Mouse (Mus musculus) R1 (cell line): ENCODE measurements around the gene Tmem150a.

Source experiments
- DNase-seq: peaks from one replicate; pipeline ENCODE4 v3.0.0-alpha.2; 2018; ENCODE audit warnings: low read depth, low spot score

The Tmem150a gene

DNA sequence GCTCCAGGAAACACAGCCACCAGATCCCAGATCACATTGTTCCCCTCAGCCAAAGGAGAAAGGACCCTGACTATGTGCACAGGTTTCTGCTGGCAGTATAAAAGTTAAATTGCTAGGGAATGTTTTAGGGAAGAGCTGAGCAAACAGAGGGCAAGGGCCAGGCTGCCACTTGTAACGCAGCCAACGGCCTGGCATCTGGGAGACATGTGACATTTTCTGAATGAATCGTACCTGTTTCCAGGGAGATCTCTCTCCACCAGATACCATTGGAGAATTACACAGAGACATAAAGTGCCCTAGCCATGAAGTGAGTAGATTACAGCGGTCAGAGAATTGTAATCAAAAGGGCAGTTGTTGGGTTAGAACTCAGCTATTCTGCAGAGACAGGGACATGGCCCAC, 17.9 kb downstream of the Tmem150a start:
- DNase-seq, result no peak

DNA sequence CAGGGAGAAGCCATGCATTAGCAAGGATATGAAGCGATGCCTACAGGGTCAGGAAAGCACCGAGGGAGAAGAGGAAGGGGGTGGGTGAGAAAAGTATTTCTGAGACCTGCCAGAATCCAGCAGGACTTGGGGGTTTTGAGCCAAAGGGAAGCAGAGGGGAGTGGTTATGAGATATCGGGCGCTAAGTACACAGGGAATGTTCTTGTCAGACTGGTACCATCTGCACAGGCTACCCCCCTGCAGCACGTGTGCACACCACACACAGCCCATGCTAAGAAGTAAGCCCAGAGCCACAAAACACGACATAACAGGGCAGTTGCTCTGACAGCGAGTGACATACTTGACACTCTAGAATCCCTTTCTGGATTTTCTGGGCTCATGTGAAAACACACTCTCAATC, 19.0 kb downstream of the Tmem150a start:
- no peak for DNase-seq

DNA sequence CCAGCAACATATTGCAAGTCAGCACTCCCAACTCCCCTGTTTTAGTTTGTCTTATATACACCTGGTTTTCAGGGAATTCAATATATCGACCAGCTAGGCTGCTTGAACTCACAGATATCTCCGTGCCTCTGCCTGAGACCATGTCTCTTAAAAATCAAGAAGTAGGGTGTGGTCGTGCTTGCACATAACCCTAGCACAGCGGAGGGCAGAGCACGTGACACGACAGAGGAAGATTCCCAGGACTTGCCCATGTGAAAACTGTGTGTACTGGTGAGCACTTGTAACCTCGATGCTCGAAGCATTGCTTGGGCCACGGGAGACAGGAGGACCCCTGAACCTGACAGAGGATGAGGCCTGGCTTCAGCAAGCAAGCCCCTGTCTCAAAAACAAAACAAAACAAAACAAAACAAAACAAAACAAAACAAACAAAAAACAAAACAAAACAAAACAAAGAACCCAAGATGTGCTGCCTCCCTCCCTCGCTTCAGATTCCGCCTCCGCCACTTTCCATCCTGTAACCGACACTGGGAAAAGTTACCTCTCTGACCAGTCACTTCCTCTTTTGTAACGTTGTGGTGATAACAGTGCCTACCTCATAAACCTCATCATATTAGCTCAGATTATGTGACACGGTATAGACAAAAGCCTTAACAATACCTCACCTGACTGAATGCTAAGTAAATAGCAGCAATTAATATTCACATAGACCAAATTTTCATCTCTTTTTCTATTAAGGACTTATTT, 19.7 kb downstream of the Tmem150a start:
- DNase-seq, result peak; percentile 36

- no peak for DNase-seq
These were observed 23.4 kb downstream of the Tmem150a start for GRCm38 (mm10) chr6:72378510-72379234.

DNA sequence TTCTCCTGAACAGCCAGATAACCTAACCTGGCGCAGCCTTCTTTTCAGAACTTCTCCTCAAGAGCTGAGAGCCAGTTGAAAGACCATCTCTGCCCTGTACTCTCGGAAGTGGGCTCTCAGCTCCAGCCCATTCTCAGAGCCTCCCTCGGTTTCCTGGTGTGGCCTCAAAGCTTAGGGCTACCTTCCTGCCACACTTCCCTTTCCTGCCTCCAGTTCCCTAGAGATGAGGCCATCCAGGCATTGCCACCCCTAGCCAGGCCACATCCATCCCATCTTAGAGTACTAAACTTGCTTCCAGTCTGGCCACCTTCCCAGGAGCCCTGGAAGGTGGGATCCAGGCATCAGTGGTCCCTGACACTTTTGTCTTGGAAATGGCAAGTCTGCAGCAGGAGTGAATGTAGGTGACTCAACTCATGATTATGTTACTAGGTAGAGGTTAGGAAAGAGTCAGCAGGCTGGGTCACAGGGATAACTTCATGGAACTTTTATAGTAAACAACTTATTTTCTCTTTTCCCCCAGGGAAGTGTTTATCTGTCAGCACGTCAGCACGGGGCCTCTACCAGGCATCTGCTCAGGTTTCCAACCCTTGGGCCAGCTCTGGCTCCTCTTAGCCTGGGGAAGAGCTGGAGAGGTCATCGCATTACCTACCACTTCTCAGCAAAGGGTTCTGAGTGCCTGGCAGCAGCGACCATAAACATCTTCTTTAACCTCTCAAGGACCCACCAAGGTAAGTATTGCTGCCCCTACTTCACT, 24.3 kb downstream of the Tmem150a start:
- DNase-seq, result no peak

- DNase-seq, result peak; percentile 39
These were observed 25.0 kb downstream of the Tmem150a start, which contains the start of gene Vamp5 for GRCm38 (mm10) chr6:72380131-72380770. Gene Vamp5, minus strand, starts transcription at chr6:72380468.

DNA sequence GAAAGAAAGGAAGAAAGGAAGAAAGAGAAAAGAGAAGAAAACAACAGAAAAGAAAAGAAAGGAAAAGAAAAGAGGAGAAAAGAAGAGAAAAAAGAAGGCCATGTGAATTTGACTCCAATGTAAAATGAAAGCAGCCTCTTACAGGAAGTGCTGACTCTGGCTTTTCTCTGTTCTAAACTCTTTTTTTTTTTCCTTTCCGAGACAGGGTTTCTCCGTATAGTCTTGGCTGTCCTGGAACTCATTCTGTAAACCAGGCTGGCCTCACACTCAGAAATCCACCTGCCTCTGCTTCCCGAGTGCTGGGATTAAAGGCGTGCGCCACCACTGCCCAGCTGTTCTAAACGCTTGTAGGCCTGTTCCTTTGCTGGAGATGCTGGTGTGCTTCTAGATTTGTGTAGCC, 27.2 kb downstream of the Tmem150a start:
- DNase-seq, result no peak

DNA sequence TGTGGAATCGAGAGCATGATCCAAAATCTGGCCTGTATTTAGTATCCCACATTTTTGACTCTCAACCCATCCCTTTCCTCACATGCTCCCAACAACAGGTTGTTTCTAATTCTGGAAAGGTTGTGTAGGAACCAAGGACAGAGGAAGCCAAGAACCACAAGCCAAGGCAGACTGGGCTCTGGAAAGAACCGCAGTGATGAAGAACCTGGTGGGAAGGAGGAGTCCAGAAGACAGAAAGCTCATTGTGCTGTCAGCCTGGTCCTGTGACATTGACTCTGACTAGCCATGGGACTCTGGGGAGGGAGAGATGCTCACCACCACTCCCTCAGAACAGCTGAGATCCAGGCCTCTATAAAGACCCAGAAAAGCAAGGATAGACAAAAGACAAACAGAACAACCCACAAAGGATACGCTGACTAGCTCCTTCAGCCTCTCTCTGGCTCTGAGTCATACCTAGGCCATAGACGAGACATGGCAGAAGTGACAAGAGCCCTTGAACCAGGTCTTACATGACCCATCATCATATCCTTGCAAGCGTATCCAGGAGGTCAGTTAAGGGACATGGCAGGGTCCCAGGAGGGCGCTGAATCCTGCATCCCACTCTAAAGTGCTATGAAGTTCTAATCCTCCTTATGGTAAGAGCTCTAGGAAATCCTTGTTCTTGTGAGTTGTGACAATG, 28.0 kb downstream of the Tmem150a start:
- no peak for DNase-seq

DNA sequence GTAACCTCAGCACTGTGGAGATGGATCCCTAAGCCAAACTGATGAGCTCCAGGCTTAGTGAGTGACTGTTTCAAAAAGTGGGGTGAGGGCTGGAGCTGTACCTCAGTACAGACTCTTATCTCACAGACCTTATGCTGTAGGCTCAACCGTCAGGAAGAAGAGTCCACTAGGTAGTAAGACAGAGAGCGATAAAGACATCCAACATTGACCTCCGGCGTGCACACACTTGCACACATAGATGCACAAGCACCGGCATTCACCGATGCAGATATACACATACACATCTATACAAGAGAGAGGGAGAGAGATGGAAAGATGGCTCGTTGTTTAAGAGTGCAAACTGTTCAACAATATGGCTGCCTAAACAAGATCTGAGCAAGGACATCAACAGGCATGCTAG, 28.7 kb downstream of the Tmem150a start:
- DNase-seq, result no peak

GRCm38 (mm10) chr6:72385258-72385657, 30.0 kb downstream of the Tmem150a start:
- DNase-seq, result no peak

- DNase-seq, result no peak
These were observed 31.3 kb downstream of the Tmem150a start for GRCm38 (mm10) chr6:72386561-72386960.

- DNase-seq, result no peak
These were observed 32.6 kb downstream of the Tmem150a start for GRCm38 (mm10) chr6:72387816-72388215.

- DNase-seq, result no peak
These were observed 33.0 kb downstream of the Tmem150a start for GRCm38 (mm10) chr6:72388266-72388665.

GRCm38 (mm10) chr6:72388791-72389329, 33.6 kb downstream of the Tmem150a start:
- DNase-seq, result no peak

DNA sequence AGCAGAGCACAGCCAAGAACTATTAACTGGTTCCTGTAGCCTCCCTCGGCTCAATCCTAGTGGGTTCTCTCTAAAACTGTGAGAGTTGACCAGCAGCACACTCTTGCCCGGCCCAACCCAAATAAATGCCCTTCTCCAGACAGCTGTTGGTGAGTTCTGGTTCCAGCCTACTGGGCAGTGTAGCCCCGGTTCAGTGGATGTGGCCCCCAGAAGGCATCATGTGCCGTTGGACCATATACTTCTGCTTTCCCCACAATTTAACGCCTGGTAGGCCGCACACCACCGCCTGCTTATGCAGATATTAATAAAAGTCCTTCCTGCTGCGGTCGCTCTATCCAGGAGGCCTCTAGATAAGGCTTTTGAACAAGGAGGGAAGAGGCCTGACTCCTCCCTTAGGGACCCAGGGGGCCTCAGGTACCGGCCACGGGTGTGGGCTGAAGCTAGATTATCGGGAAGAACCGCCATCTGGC, 34.3 kb downstream of the Tmem150a start:
- peak; percentile 49 for DNase-seq

GRCm38 (mm10) chr6:72389941-72390771, 34.9 kb downstream of the Tmem150a start, which contains the start of gene Vamp8:
Gene Vamp8, minus strand, starts transcription at chr6:72390703.
- DNase-seq, result peak; percentile 88

GRCm38 (mm10) chr6:72390795-72391521, 35.7 kb downstream of the Tmem150a start:
- no peak for DNase-seq

GRCm38 (mm10) chr6:72392341-72392740, 37.1 kb downstream of the Tmem150a start:
- peak; percentile 60 for DNase-seq

DNA sequence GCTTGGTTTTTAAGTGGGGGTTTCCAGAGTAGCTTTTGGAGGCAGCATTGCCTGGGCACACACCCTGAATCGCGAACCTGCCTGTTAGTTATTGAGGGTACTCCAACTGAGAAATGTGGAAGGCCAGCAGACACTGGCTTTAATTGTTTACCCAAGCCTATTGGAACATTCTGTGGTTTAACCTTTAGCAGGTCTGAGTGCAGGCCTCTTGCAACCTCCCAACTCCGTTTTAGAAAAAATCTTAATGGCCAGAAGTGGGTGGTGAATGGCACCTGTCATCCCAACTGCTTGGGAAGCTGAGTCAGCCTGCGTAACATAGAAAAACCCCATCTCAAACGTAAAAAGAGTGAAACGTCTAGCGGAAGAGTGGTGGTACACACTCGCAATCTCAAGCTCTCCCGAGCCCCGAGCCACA, 41.6 kb downstream of the Tmem150a start:
- no peak for DNase-seq
